Mouse (Mus musculus) ovary, postnatal 14 days (tissue): Measurements from ENCODE around the gene Ap5b1.

Experiments used
- DNase-seq: peaks from one replicate; pipeline ENCODE4 v3.0.0; 2022; ENCODE audit warnings: low spot score

The Ap5b1 gene

DNA sequence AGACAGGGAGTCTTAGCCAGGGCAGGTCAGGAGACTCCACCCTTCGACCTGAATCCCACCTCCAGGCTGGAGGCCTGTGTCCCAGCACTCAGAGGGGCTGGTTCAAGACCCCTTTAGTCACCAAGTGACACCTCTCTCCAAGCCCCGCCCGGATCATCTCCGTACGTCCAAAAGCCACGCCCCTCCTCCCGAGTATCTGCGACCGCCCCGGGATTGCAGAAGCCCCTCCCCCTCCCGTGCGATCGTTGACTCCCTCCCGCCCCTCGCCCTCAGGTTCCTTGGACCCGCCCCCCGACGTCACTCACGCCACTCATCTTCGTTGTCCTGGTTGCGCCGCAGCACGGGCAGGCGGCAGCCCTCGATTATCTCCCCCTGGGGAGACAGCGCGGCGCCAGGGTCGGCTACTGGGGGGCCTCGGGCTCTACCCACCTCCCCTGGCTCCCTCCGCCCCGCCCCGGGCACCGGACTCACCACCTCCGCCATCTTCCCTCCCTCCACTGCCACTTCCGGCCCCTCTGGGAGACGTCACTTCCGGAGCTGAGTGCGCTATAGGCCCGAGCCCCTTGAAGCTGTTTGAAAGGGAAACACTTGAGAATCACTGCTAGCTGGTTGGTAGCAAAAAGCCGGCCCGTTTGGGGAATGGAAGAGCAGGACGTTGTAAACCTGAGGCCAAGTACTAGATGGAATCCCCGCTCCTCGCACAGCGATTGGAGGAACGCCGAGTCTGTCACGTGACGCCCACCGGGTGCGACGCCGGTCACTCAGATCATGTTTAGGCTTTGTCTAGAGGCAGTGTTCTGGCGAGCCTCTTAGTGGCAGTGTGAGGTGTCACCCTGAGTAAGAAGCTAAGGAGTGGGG lies 42.0 kb downstream of the Ap5b1 start, which contains the start of gene Kat5:
Gene Kat5 (minus strand): TSS at position 691 of the 858 bp plus-strand sequence.
- DNase-seq: peak; percentile 85

DNA sequence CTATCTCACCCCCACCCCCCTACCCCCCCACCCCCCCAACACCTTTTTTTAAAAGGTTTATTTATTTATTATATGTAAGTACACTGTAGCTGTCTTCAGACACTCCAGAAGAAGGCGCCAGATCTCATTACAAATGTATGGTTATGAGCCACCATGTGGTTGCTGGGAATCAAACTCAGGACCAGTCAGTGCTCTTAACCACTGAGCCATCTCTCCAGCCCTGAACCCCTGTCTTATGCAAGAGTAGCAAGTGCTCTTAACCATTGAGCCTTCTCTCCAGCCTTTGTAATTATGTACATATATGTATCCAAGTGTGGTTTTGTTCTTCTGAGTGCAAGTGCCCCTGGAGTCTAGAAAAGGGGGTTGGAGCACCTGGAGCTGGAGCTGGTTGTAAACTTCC lies 44.1 kb downstream of the Ap5b1 start:
- no peak for DNase-seq

DNA sequence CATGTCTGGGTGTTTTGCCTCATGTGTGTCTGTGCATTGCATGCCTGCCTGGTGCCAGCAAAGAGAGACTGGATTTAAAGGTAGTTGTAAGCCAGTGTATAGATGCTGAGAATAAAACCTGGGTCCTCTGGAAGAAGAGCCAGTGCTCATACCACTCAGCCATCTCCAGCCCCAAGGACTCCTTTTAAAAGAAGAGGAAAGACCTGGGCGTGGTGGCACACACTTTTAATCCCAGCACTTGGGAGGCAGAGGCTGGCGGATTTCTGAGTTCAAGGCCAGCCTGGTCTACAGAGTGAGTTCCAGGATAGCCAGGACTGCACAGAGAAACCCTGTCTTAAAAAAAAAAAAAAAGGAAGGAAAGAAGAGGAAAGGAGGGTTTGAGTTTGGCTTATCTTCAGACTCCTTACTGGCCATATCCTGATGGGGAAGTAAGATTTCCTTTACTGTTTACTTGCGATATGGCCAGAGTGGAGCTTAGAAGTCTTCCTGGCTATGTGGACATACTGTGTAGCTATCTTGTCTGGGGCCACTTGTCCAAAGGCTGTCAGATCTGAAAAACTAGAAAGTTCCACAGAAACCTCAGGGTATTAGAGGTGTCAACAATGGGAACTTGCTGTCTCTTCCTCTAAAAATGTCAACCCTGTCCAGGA lies 45.1 kb downstream of the Ap5b1 start:
- no peak for DNase-seq

DNA sequence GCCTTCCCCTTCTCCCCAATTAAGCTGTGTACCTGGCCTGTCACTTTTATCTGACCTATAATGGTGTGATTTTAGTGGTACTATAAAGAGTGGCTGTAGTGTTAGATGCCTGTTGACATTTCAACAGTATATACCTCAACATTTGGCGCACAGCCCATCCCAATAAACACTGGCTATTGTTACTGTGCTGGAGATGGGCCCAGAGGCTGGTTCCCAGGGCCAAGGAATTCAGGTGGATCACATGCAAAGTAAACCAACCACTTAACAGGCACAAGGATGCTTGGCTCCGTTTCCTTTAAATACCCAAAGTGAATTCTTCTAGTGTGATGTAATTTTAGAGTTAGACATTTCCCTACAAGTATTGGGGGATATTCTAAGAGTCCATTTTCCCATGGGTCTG lies 47.1 kb downstream of the Ap5b1 start:
- no peak for DNase-seq

DNA sequence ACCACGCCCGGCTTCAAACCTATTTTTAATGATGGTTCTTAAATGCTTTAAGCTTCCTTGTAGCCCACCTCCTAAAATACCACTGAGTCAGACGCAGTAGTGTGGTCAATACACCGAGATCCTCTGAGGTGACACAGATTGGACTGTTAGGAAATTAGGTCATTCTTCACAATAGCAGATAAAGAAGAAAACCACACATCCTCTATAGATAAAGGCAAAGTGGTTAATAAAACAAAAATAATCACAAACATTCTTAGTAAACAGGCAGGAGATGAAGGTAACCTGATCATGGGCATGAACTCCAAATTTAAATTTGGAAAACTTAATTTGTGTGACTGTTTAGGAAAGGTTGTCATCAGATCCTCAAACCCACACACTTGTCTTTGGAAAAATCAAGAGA lies 52.2 kb downstream of the Ap5b1 start:
- DNase-seq: no peak
